In the genomic region with DNA sequence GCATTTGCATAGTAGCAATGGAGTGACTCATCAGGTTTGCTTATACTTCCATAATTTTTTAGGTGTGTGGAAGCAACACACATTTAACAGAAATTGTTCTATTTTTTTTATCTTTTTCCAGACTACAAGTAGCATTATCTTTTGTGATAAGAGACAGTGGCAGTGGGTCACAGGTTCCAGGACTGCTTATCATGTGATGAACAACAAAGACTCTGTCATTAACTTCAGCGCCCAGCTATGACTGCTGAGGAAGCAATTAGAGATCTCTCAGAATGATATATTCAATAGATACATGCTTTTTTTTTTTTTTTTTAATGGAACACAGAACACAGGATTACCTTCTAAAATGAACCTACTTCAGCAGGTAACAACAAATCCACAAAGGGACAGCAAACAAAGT, we compare ENCODE assay signal across 25 mouse cellular contexts. TPM values are rescaled to one million over a fixed set of nuclear protein-coding genes. Genes with fewer than 3 reads are reported as not detected.
DNase-seq lines count a peak whose midpoint lies in the region; ATAC-seq and TF ChIP-seq lines count a peak whose summit lies in the region.
"Had no signal": no experiment of that assay in that cellular context is flagged by ENCODE, and none has a peak within 500 bp of the region (broad histone marks: within the 10 kb centered on the region; RNA-seq: fewer than 3 reads in every experiment).

No protein-coding gene starts in this region.

- TF ChIP-seq POLR2A in MEL (IDR thresholded peaks at IDR 0.05; ENCODE audit: control insufficient read depth in 1 of 2, insufficient read depth in 1 of 2, low read depth in 1 of 2, low read length in 2 of 2, poor library complexity in 1 of 2), result no peak

- peaks cover 9% of the 10 kb centered on the region for H3K36me3 ChIP-seq in liver, embryonic 13.5 days
- H3K36me3 ChIP-seq in liver, embryonic 11.5 days (ENCODE audit: control insufficient read depth, insufficient read depth, low read length), result peaks cover 3% of the 10 kb centered on the region; the same call in 1 of the 2 replicates
- H3K36me3 ChIP-seq in MEL (ENCODE audit: control insufficient read depth in 1 of 2, insufficient read depth in 2 of 2, low read length in 2 of 2), result peaks cover 0 to 12% of the 10 kb centered on the region in 2 experiments; a peak in 3 of 4 replicates
- peaks cover 3% of the 10 kb centered on the region; the same call in 1 of the 2 replicates for H3K36me3 ChIP-seq in intestine, embryonic 16.5 days (ENCODE audit: control insufficient read depth, insufficient read depth, low read length)
- H3K36me3 ChIP-seq: embryonic facial prominence, embryonic 12.5 days; embryonic facial prominence, embryonic 15.5 days; hindbrain, embryonic 12.5 days had no signal

- peaks cover 5% of the 10 kb centered on the region; the same call in 1 of the 2 replicates for H3K4me1 ChIP-seq in liver, embryonic 13.5 days (replicated peaks)
- H3K4me1 ChIP-seq in liver, embryonic 11.5 days (replicated peaks; ENCODE audit: control insufficient read depth, insufficient read depth, low read length), result peaks cover 9% of the 10 kb centered on the region; the same call in 1 of the 2 replicates
- peaks cover 3 to 8% of the 10 kb centered on the region in 2 experiments; a peak in 2 of 4 replicates for H3K4me1 ChIP-seq in MEL (ENCODE audit: control insufficient read depth in 1 of 2, insufficient read depth in 2 of 2, low read length in 2 of 2)
- 0 out of 2 replicates have a peak, but pooled peaks cover 5% of the 10 kb centered on the region for H3K4me1 ChIP-seq in intestine, embryonic 16.5 days (ENCODE audit: control insufficient read depth, insufficient read depth, low read length)
- H3K4me1 ChIP-seq: embryonic facial prominence, embryonic 12.5 days; embryonic facial prominence, embryonic 15.5 days; hindbrain, embryonic 12.5 days; hindbrain, embryonic 15.5 days had no signal

- peak; percentile 60 to 66; a peak in 3 of 4 replicates for TF ChIP-seq EP300 in MEL (IDR thresholded peaks at IDR 0.05; ENCODE audit: low read depth in 1 of 2, low read length in 2 of 2)

- TF ChIP-seq RAD21 in MEL (IDR thresholded peaks at IDR 0.05; ENCODE audit: low read depth, low read length), result no peak

- no peak overlapping the region for H3K9ac ChIP-seq in liver, embryonic 13.5 days
- H3K9ac ChIP-seq in liver, embryonic 11.5 days (ENCODE audit: low read depth, low read length), result no peak overlapping the region
- H3K9ac ChIP-seq in MEL (ENCODE audit: control insufficient read depth, low read depth, low read length, poor library complexity, severe bottlenecking), result no peak overlapping the region
- H3K9ac ChIP-seq in intestine, embryonic 16.5 days (ENCODE audit: low read depth, low read length), result no peak overlapping the region
- H3K9ac ChIP-seq: embryonic facial prominence, embryonic 12.5 days; embryonic facial prominence, embryonic 15.5 days; forebrain, postnatal 0 days; hindbrain, embryonic 12.5 days; hindbrain, embryonic 15.5 days had no signal

- WGBS in liver, embryonic 13.5 days (ENCODE audit: insufficient replicate concordance), result 26% methylated on average over 1 of the region's 1 CpGs
- 37% methylated on average over 1 of the region's 1 CpGs for WGBS in liver, embryonic 11.5 days
- WGBS in intestine, embryonic 16.5 days, result 49% methylated on average over 1 of the region's 1 CpGs

- H3K9me3 ChIP-seq in liver, embryonic 13.5 days (replicated peaks), result no peaks in the 10 kb centered on the region
- H3K9me3 ChIP-seq in liver, embryonic 11.5 days (ENCODE audit: control insufficient read depth, low read length), result no peaks in the 10 kb centered on the region
- no peaks in the 10 kb centered on the region for H3K9me3 ChIP-seq in MEL (replicated peaks; ENCODE audit: insufficient read depth, low read length)
- H3K9me3 ChIP-seq in intestine, embryonic 16.5 days (ENCODE audit: control insufficient read depth, low read length), result no peaks in the 10 kb centered on the region
- H3K9me3 ChIP-seq: embryonic facial prominence, embryonic 12.5 days; embryonic facial prominence, embryonic 15.5 days; hindbrain, embryonic 12.5 days; hindbrain, embryonic 15.5 days had no signal

- TF ChIP-seq CTCF in MEL (IDR thresholded peaks at IDR 0.05 in 2 of 3, conservative IDR thresholded peaks at IDR 0.05 in 1 of 3; ENCODE audit: control insufficient read depth in 1 of 3, insufficient read depth in 1 of 3, low read depth in 2 of 3, low read length in 3 of 3, poor library complexity in 1 of 3, severe bottlenecking in 1 of 3), result no peak

- no peaks in the 10 kb centered on the region for H3K79me2 ChIP-seq in MEL (ENCODE audit: control insufficient read depth, insufficient read depth, low read length, poor library complexity)

- H3K27ac ChIP-seq in liver, embryonic 13.5 days, result no peak overlapping the region
- H3K27ac ChIP-seq in liver, embryonic 11.5 days (ENCODE audit: low read depth, low read length), result no peak overlapping the region
- H3K27ac ChIP-seq in MEL (ENCODE audit: control insufficient read depth, low read depth, low read length), result peak overlapping the region; percentile 42
- H3K27ac ChIP-seq in intestine, embryonic 16.5 days (ENCODE audit: low read length), result no peak overlapping the region
- H3K27ac ChIP-seq: embryonic facial prominence, embryonic 12.5 days; embryonic facial prominence, embryonic 15.5 days; gastrocnemius, adult 2 months; hindbrain, embryonic 12.5 days; hindbrain, embryonic 15.5 days had no signal

- peak; percentile 64; the same call in 1 of the 2 replicates for ATAC-seq in liver, embryonic 13.5 days (ENCODE audit: low read depth)
- ATAC-seq in liver, embryonic 11.5 days (replicated peaks; ENCODE audit: low FRiP score), result no peak
- ATAC-seq in intestine, embryonic 16.5 days, result peak; percentile 82
- ATAC-seq: activated CD4-positive, CD25-positive, alpha-beta regulatory T cell, adult 4 months; forebrain, embryonic 14.5 days; forebrain, postnatal 0 days had no signal

- no peak for DNase-seq in liver, embryonic 13.5 days
- no peak for DNase-seq in liver, embryonic 11.5 days (ENCODE audit: low spot score)
- peak; percentile 26 for DNase-seq in MEL (ENCODE audit: low read depth, low spot score)
- no peak for DNase-seq in lung, adult 18-20 months
- DNase-seq in left cerebral cortex, adult 8-10 months (ENCODE audit: low spot score in 2 of 2), result no peak
- no peak for DNase-seq in cerebellum, adult 9-11 months
- DNase-seq: adrenal gland, adult 8-10 months; adrenal gland, postnatal 25 days; B cell, adult 2 months; cerebellum, adult 18-20 months; cerebellum, adult 9-10 months; cerebellum, postnatal 25 days; forebrain, postnatal 0 days; gastrocnemius, adult 2 months; gastrocnemius, postnatal 14 days; heart, adult 11 months had no signal

- no peak overlapping the region for H3K4me3 ChIP-seq in liver, embryonic 13.5 days (replicated peaks)
- H3K4me3 ChIP-seq in liver, embryonic 11.5 days (ENCODE audit: low read depth, low read length), result no peak overlapping the region
- no peak overlapping the region for H3K4me3 ChIP-seq in MEL (ENCODE audit: control insufficient read depth in 1 of 2, insufficient read depth in 1 of 2, low read depth in 2 of 2, low read length in 2 of 2)
- H3K4me3 ChIP-seq in intestine, embryonic 16.5 days (ENCODE audit: low read length), result no peak overlapping the region
- H3K4me3 ChIP-seq: embryonic facial prominence, embryonic 12.5 days; embryonic facial prominence, embryonic 15.5 days; gastrocnemius, adult 2 months; hindbrain, embryonic 12.5 days; hindbrain, embryonic 15.5 days had no signal

- no peak overlapping the region for H3K4me2 ChIP-seq in liver, embryonic 13.5 days
- H3K4me2 ChIP-seq in liver, embryonic 11.5 days, result no peak overlapping the region
- H3K4me2 ChIP-seq in intestine, embryonic 16.5 days (ENCODE audit: low read depth, low read length), result no peak overlapping the region
- H3K4me2 ChIP-seq: embryonic facial prominence, embryonic 12.5 days; embryonic facial prominence, embryonic 15.5 days; heart, embryonic 11.5 days; hindbrain, embryonic 12.5 days; hindbrain, embryonic 15.5 days had no signal

- H3K27me3 ChIP-seq in liver, embryonic 13.5 days, result no peaks in the 10 kb centered on the region
- no peaks in the 10 kb centered on the region for H3K27me3 ChIP-seq in liver, embryonic 11.5 days (replicated peaks; ENCODE audit: control insufficient read depth, insufficient read depth, low read length)
- H3K27me3 ChIP-seq in MEL (ENCODE audit: control insufficient read depth in 1 of 2, insufficient read depth in 2 of 2, low read length in 2 of 2), result no peaks in the 10 kb centered on the region
- no peaks in the 10 kb centered on the region for H3K27me3 ChIP-seq in intestine, embryonic 16.5 days (replicated peaks; ENCODE audit: control insufficient read depth, insufficient read depth, low read length)
- H3K27me3 ChIP-seq: CH12.LX; embryonic facial prominence, embryonic 12.5 days; embryonic facial prominence, embryonic 15.5 days; hindbrain, embryonic 12.5 days; hindbrain, embryonic 15.5 days had no signal

TF ChIP-seq in MEL, 35 proteins besides CTCF, POLR2A, EP300 and RAD21:
- TF ChIP-seq ETS1 (IDR thresholded peaks at IDR 0.05; ENCODE audit: low read depth, low read length), result peak; percentile 51
- TF ChIP-seq MAX (IDR thresholded peaks at IDR 0.05; ENCODE audit: low read length), result no peak
- TF ChIP-seq TAL1 (IDR thresholded peaks at IDR 0.05; ENCODE audit: low read length), result no peak
- TF ChIP-seq GATA1 (IDR thresholded peaks at IDR 0.05; ENCODE audit: low read depth, low read length), result peak; percentile 79
- 0 out of 2 replicates have a peak, but pooled peaks have one; percentile 25 for TF ChIP-seq RCOR1 (IDR thresholded peaks at IDR 0.05; ENCODE audit: low read depth, low read length)
- peak; percentile 75 for TF ChIP-seq TCF12 (IDR thresholded peaks at IDR 0.05; ENCODE audit: low read depth, low read length)
- TF ChIP-seq USF1 (IDR thresholded peaks at IDR 0.05; ENCODE audit: low read depth, low read length), result peak; percentile 66; the same call in 1 of the 2 replicates
- TF ChIP-seq SIN3A (IDR thresholded peaks at IDR 0.05; ENCODE audit: low read length), result no peak
- TF ChIP-seq ZNF384 (IDR thresholded peaks at IDR 0.05; ENCODE audit: low read depth, low read length), result peak; percentile 88

RNA-seq across cellular contexts. Expression of a gene that starts 18.4 kb away (rescaled TPM):
- polyA plus RNA-seq in liver, embryonic 13.5 days (2015; fragmentation: Nextera tagmentation; extraction: Ambion mirVana), result 11.8 and 15.6 TPM in 2 replicates
- 26.2 and 29.0 TPM in 2 replicates for polyA plus RNA-seq in liver, embryonic 11.5 days (2014; fragmentation: Nextera tagmentation; extraction: Ambion mirVana)
- total RNA-seq in MEL (2012; rRNA removed), result 6.1 and 7.0 TPM in 2 replicates
- polyA plus RNA-seq in MEL (2012; ENCODE audit: insufficient read depth in 1 of 2, insufficient read length in 2 of 2, low read depth in 1 of 2, low replicate concordance in 2 of 2, missing spikeins in 1 of 2), result 1 to 10 TPM in 1 of 2 experiments, not detected in 1; 8.8 TPM
- 36.3 and 36.9 TPM in 2 replicates for polyA plus RNA-seq in intestine, embryonic 16.5 days (2015; fragmentation: Nextera tagmentation; extraction: Ambion mirVana)
- total RNA-seq in left cerebral cortex, adult 8-10 months (2022), result 10 to 100 TPM in 1 of 4 experiments, 1 to 10 TPM in 3; 7.0 to 10.8 (median 7.9) TPM
